16 mouse cellular contexts compared by ENCODE assay signal in the genomic region with DNA sequence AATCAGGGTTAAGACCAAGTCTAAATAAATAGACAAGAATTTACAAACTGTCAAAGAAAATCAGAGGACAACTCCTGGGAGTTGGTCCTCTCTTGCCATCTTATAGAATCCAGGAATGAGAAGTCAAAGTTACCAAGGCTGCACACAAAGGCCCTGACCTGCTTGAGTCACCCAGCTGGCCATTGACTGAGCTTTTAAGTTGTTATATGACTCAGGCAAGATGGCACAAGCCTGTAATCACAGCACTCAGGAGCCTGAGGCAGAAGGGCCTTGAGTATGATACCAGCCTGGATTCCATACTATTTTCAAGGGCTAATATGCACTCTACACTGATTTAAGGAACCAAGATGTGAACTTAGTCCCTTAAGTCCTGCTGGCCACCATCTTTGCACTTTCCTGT. TPM values are rescaled to one million over a fixed set of nuclear protein-coding genes. Genes with fewer than 3 reads are reported as not detected.
"Had no signal": no experiment of that assay in that cellular context is flagged by ENCODE, and none has a peak within 500 bp of the region (broad histone marks: within the 10 kb centered on the region; RNA-seq: fewer than 3 reads in every experiment).

No protein-coding gene starts in this region.

- DNase-seq: left cerebral cortex, postnatal 4 days; liver; liver, embryonic 13.5 days; liver, postnatal 0 days; lung, adult 18-20 months; lung, adult 2 months; lung, embryonic 14.5 days; lung, postnatal 10 days; lung, postnatal 14 days; lung, postnatal 36 days; lung, postnatal 4 days; midbrain, embryonic 14.5 days had no signal

RNA-seq across cellular contexts. Expression of gene Slc27a3, which starts 33.8 kb away (rescaled TPM):
- total RNA-seq: monocyte, adult 5-6 weeks had no signal

RNA-seq across cellular contexts. Expression of gene Npr1, which starts 42.1 kb away (rescaled TPM):
- total RNA-seq: megakaryocyte progenitor cell, adult 5-6 weeks; megakaryocyte, adult 5-6 weeks; megakaryocyte-erythroid progenitor cell, adult 5-6 weeks; monocyte, adult 5-6 weeks had no signal
